Mouse (Mus musculus) hindbrain, embryonic 12.5 days (tissue): ENCODE data around the gene Mphosph6. TPM values are rescaled to one million over a fixed set of nuclear protein-coding genes. Genes with fewer than 3 reads are reported as not detected.

ENCODE experiments used
- ATAC-seq: fragments of 200-750 bp; cut with Nextera tagmentation; 2 replicates; pipeline ENCODE4 v1.8.0; 2017; ENCODE audit warnings: moderate TSS enrichment; ENCODE audit not compliant: low FRiP score
- H3K27ac ChIP-seq: fragments of 300-500 bp; sonication (generic); 2 replicates; pipeline ENCODE4 v1.5.1; 2016; ENCODE audit warnings: mild to moderate bottlenecking
- H3K27me3 ChIP-seq: fragments of 300-500 bp; sonication (generic); 2 replicates; pipeline ENCODE4 v1.6.1; 2016; ENCODE audit warnings: mild to moderate bottlenecking
- H3K36me3 ChIP-seq: fragments of 300-500 bp; sonication (generic); 2 replicates; pipeline ENCODE4 v1.6.1; 2016; ENCODE audit warnings: mild to moderate bottlenecking
- H3K4me1 ChIP-seq: fragments of 300-500 bp; sonication (generic); 2 replicates; pipeline ENCODE4 v1.6.1; 2016
- H3K4me2 ChIP-seq: fragments of 300-500 bp; sonication (generic); replicated peaks from 2 replicates; pipeline ENCODE4 v1.6.1; 2016; ENCODE audit warnings: mild to moderate bottlenecking
- H3K4me3 ChIP-seq: fragments of 300-500 bp; sonication (generic); 2 replicates; pipeline ENCODE4 v1.5.1; 2016; ENCODE audit warnings: mild to moderate bottlenecking
- H3K9ac ChIP-seq: fragments of 300-500 bp; sonication (generic); 2 replicates; pipeline ENCODE4 v1.6.1; 2016; ENCODE audit warnings: mild to moderate bottlenecking, moderate library complexity
- H3K9me3 ChIP-seq: fragments of 300-500 bp; sonication (generic); replicated peaks from 2 replicates; pipeline ENCODE4 v1.6.1; 2016; ENCODE audit warnings: mild to moderate bottlenecking
- WGBS: fragments of 180-500 bp; shearing (Covaris S2); methylation state at CpG from one replicate; pipeline ENCODE4 v1.1.7; 2016; 5-methylcytosine and 5-hydroxymethylcytosine counted together
- polyA plus RNA-seq: library from polyadenylated mRNA; unstranded; fragments of >200 nt; fragmentation: Nextera tagmentation; extraction: Ambion mirVana; gene quantifications from 2 replicates; pipeline ENCODE4 v1.2.1, GENCODE M21; 2016

Gene Mphosph6
- polyA plus RNA-seq, 1 experiment from 2014 or later, result 45.8 TPM

DNA sequence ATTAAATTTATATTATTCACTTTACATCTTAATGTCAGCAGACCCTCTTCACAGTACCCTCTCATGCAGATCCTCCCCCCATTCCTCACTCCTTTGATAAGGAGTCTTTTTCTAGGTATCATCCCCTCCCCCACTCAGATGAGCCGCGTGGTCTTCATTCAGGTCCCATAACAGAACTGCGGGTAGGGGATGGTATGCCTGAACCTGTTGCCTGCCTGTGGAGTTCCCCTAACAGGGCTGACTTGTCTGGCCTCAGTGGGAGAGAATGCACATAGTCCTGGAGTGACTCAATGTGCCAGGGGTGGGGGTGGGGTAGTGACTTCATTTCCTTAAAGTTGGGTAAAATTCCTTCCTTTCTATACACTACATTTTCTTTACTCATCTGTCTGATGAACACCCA, 15.3 kb downstream of the Mphosph6 start:
- no peak for ATAC-seq
- no peak overlapping the region for H3K4me2 ChIP-seq
- WGBS, result 90% methylated on average over 3 of the region's 3 CpGs
- no peak overlapping the region for H3K27ac ChIP-seq
- peaks cover 41% of the 10 kb centered on the region for H3K36me3 ChIP-seq
- H3K9ac ChIP-seq, result no peak overlapping the region
- no peak overlapping the region for H3K4me3 ChIP-seq
- peaks cover 12% of the 10 kb centered on the region; the same call in 1 of the 2 replicates for H3K9me3 ChIP-seq
- H3K27me3 ChIP-seq, result no peaks in the 10 kb centered on the region
- H3K4me1 ChIP-seq, result no peaks in the 10 kb centered on the region

- Histone ChIP-seq H3K9me3 (peaks cover 11% of the 10 kb centered on the region; the same call in 1 of the 2 replicates), H3K4me2 (no peak overlapping the region), H3K9ac (no peak overlapping the region), H3K27me3 (no peaks in the 10 kb centered on the region), H3K4me1 (no peaks in the 10 kb centered on the region), H3K36me3 (peaks cover 14% of the 10 kb centered on the region), H3K4me3 (no peak overlapping the region), H3K27ac (no peak overlapping the region)
- WGBS, result 90% methylated on average over 7 of the region's 7 CpGs
- ATAC-seq, result no peak
These were observed 18.7 kb downstream of the Mphosph6 start for GRCm38 (mm10) chr8:117783021-117783420.

DNA sequence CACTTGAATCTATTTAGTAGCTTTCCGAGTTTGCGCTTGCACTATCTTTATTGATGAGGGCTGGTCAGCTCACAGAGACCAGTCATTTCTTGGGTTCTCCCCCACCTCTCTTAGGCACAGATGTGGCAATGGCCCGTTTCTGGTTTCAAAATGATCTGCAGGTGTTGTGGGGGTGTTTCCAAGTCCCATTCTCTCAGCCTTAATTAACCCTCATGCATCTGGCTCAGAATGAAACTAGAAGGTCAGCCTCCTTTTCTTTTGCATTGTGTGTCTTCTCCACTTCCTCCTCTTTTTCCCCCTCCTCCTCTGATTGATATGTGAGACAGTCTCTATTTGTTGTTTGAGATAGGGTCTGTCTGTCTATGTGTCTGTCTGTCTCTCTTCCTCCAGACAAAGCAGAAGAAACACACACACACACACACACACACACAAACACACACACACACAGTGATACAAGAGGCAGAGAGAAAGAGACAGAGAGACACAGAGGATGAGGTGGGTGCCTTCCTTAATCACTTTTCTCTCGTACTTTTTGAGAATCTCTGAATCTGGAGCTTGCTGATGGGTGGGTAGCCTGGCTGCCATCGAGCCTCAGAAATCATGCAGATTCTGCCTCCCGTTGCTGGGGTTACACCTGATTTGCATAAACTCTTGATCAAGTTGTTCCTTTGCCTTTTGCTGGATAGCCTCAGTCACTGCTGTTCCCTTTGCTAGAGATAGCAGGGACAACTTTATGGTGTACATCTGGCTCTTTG, 20.2 kb downstream of the Mphosph6 start:
- ATAC-seq, result no peak
- Histone ChIP-seq H3K4me1 (no peaks in the 10 kb centered on the region), H3K36me3 (no peaks in the 10 kb centered on the region), H3K4me3 (no peak overlapping the region), H3K27me3 (no peaks in the 10 kb centered on the region), H3K4me2 (no peak overlapping the region), H3K9me3 (0 out of 2 replicates have a peak, but pooled peaks cover 2% of the 10 kb centered on the region), H3K27ac (no peak overlapping the region), H3K9ac (no peak overlapping the region)
- WGBS, result 63% methylated on average over 6 of the region's 6 CpGs

DNA sequence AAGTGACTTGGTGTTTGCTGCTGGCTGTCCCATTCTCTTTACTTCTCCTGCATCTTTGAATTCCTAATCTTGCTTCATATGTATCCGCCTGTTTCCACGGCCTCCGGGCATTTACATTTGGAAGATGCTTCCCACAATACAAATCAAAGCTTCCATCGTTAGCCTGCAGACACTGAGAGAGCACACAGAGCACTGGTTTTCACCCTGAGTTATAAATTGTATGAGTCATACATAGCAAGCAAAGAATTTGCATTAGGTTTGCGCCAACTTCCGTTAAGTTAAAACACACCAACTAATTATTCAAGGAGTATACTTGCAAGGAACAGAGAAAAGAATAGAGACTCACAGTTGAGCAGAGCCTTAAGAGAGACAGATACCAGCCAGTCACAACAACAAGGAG, 22.4 kb downstream of the Mphosph6 start:
- Histone ChIP-seq H3K4me2 (no peak overlapping the region), H3K9ac (no peak overlapping the region), H3K27me3 (no peaks in the 10 kb centered on the region), H3K27ac (no peak overlapping the region), H3K36me3 (no peaks in the 10 kb centered on the region), H3K9me3 (no peaks in the 10 kb centered on the region; the same call in 1 of the 2 replicates), H3K4me1 (no peaks in the 10 kb centered on the region), H3K4me3 (no peak overlapping the region)
- 88% methylated on average over 6 of the region's 6 CpGs for WGBS
- no peak for ATAC-seq

DNA sequence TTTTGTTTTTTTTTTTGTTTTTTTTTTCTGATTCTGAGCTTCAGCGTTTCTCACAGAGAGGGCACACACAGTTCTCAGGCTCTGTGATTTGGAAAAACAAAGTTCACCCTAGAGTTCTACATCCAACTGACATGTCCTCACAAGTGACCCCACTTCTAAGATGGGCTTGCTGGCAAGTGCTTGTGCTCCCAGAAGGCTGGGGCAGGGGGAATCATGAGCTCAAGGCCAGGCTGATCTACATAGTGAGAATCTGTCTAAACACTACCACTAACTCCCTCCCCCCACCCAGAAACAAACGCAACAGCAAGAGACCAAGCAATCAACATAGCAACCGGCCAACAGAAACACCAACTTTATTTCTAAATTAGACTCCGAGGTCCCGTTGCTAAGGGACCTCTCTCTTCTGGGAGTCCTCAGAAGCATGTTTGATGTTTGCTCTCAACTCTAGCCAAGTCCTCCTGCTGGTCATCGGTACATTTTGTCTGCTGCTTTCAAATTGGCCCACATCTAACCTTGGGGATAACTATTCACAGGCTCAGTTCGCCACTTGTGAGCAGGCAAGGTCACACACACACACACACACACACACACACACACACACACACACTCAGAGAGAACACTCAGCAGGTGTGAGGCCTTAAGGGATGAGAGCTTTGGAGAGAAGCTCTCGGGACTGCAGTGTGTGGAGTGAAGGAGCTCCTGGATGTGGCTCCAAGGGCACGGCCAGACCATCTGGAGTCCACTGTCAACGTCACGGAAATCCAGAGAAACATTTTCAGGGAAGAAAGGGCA, 23.0 kb downstream of the Mphosph6 start:
- Histone ChIP-seq H3K9me3 (no peaks in the 10 kb centered on the region; the same call in 1 of the 2 replicates), H3K27me3 (no peaks in the 10 kb centered on the region), H3K4me1 (no peaks in the 10 kb centered on the region), H3K4me3 (no peak overlapping the region), H3K4me2 (no peak overlapping the region), H3K36me3 (no peaks in the 10 kb centered on the region), H3K27ac (no peak overlapping the region), H3K9ac (no peak overlapping the region)
- 79% methylated on average over 11 of the region's 11 CpGs for WGBS
- ATAC-seq, result no peak

DNA sequence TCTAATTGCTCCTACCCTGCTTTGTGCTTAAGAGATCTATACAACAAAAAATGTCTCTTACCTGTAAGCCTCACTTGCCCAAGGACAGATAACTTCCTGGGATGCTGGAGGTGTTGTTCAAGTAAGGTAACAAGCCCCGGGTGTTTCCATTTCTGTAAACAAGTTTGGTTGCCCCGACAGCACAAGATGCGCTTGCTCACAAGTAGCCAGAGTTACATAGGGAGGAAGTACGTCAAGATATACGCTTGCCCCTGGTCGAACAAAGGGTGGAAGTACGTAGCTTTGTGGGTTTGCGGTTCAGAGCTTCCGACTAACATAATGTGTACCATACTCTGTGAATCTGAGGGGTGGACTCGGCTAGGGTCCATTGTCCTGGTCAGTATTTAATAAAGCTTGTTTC, 25.7 kb downstream of the Mphosph6 start:
- no peak overlapping the region for H3K27ac ChIP-seq
- H3K9ac ChIP-seq, result no peak overlapping the region
- no peaks in the 10 kb centered on the region for H3K36me3 ChIP-seq
- H3K4me3 ChIP-seq, result no peak overlapping the region
- WGBS, result 86% methylated on average over 10 of the region's 10 CpGs
- H3K27me3 ChIP-seq, result no peaks in the 10 kb centered on the region
- H3K9me3 ChIP-seq, result no peaks in the 10 kb centered on the region; the same call in 1 of the 2 replicates
- no peak for ATAC-seq
- H3K4me2 ChIP-seq, result no peak overlapping the region
- no peaks in the 10 kb centered on the region for H3K4me1 ChIP-seq

GRCm38 (mm10) chr8:117775626-117776025, 26.1 kb downstream of the Mphosph6 start:
- no peaks in the 10 kb centered on the region for H3K4me1 ChIP-seq
- H3K4me2 ChIP-seq, result no peak overlapping the region
- H3K36me3 ChIP-seq, result no peaks in the 10 kb centered on the region
- no peak for ATAC-seq
- no peak overlapping the region for H3K9ac ChIP-seq
- no peak overlapping the region for H3K27ac ChIP-seq
- 47% methylated on average over 10 of the region's 10 CpGs for WGBS
- H3K9me3 ChIP-seq, result no peaks in the 10 kb centered on the region; the same call in 1 of the 2 replicates
- H3K4me3 ChIP-seq, result no peak overlapping the region
- no peaks in the 10 kb centered on the region for H3K27me3 ChIP-seq

DNA sequence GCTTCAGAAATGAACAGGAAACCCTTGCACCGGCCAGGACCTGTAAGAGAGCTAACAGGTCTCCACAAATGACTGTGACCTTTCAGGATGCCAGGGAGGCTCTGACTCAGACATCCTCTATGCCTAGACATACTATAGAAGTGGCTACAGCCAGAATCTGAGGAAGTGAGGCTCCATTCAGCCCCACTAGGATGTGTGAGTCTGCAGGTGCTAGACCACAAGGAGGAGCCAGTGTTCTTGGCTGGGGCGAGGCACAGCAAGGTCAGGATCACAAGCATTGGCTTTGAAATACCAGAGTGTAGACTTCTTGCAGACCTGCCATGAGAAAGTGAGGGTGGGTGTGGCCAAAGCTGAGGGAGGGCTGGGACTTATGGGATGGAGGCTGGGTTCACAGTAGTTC, 29.1 kb downstream of the Mphosph6 start:
- 49% methylated on average over 2 of the region's 2 CpGs for WGBS
- ATAC-seq, result no peak
- H3K4me3 ChIP-seq, result no peak overlapping the region
- H3K36me3 ChIP-seq, result no peaks in the 10 kb centered on the region
- no peak overlapping the region for H3K27ac ChIP-seq
- no peaks in the 10 kb centered on the region for H3K27me3 ChIP-seq
- H3K9me3 ChIP-seq, result no peaks in the 10 kb centered on the region; the same call in 1 of the 2 replicates
- H3K4me1 ChIP-seq, result no peaks in the 10 kb centered on the region
- H3K4me2 ChIP-seq, result no peak overlapping the region
- H3K9ac ChIP-seq, result no peak overlapping the region

DNA sequence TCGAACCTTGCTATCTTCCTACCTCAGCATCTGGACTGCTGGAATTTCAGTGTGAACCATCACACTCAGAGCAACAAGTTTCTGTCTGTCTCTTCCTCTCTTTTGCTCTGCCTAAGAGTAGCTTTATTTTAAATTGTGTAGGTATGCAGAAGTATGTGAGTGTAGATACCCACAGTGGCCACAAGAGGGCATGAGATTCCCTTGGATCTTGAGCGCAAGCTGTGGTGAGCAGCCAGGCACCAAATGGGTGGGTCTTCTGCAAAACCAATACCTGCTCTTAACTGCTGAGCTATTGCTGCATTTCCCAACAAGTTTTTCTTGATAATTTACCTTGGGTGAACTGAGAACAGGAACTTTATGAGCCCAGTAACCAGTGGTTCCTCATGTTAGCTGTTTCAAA, 29.6 kb downstream of the Mphosph6 start:
- WGBS, result 60% methylated on average over 2 of the region's 2 CpGs
- no peaks in the 10 kb centered on the region; the same call in 1 of the 2 replicates for H3K9me3 ChIP-seq
- no peak overlapping the region for H3K27ac ChIP-seq
- no peak for ATAC-seq
- H3K9ac ChIP-seq, result no peak overlapping the region
- H3K4me1 ChIP-seq, result no peaks in the 10 kb centered on the region
- H3K4me3 ChIP-seq, result no peak overlapping the region
- no peaks in the 10 kb centered on the region for H3K27me3 ChIP-seq
- H3K4me2 ChIP-seq, result no peak overlapping the region
- no peaks in the 10 kb centered on the region for H3K36me3 ChIP-seq

GRCm38 (mm10) chr8:117771115-117771836, 30.5 kb downstream of the Mphosph6 start:
- no peak overlapping the region for H3K4me3 ChIP-seq
- H3K4me1 ChIP-seq, result no peaks in the 10 kb centered on the region
- WGBS, result 87% methylated on average over 9 of the region's 9 CpGs
- ATAC-seq, result no peak
- no peaks in the 10 kb centered on the region; the same call in 1 of the 2 replicates for H3K9me3 ChIP-seq
- no peak overlapping the region for H3K4me2 ChIP-seq
- H3K27me3 ChIP-seq, result no peaks in the 10 kb centered on the region
- no peaks in the 10 kb centered on the region for H3K36me3 ChIP-seq
- H3K9ac ChIP-seq, result no peak overlapping the region
- H3K27ac ChIP-seq, result no peak overlapping the region

GRCm38 (mm10) chr8:117768971-117769370, 32.8 kb downstream of the Mphosph6 start:
- ATAC-seq, result no peak
- WGBS, result 74% methylated on average over 7 of the region's 7 CpGs

GRCm38 (mm10) chr8:117765947-117766346, 35.8 kb downstream of the Mphosph6 start:
- no peak for ATAC-seq
- WGBS, result 86% methylated on average over 5 of the region's 5 CpGs
- H3K9ac ChIP-seq, result no peak overlapping the region

More at GRCm38 (mm10) chr8:117768971-117769370, 32.8 kb downstream of the Mphosph6 start:
- Histone ChIP-seq H3K4me2 (no peak overlapping the region), H3K9me3 (no peaks in the 10 kb centered on the region), H3K9ac (no peak overlapping the region), H3K36me3 (no peaks in the 10 kb centered on the region), H3K27ac (no peak overlapping the region), H3K27me3 (no peaks in the 10 kb centered on the region), H3K4me3 (no peak overlapping the region), H3K4me1 (no peaks in the 10 kb centered on the region)

More at GRCm38 (mm10) chr8:117765947-117766346, 35.8 kb downstream of the Mphosph6 start:
- no peak overlapping the region for H3K27ac ChIP-seq
- no peak overlapping the region for H3K4me3 ChIP-seq
- H3K9me3 ChIP-seq, result no peaks in the 10 kb centered on the region; the same call in 1 of the 2 replicates
- H3K4me1 ChIP-seq, result no peaks in the 10 kb centered on the region
- H3K36me3 ChIP-seq, result no peaks in the 10 kb centered on the region
- no peak overlapping the region for H3K4me2 ChIP-seq
- no peaks in the 10 kb centered on the region for H3K27me3 ChIP-seq
